Mouse (Mus musculus): ENCODE measurements around the gene Zbtb12. TPM values are rescaled to one million over a fixed set of nuclear protein-coding genes. Genes with fewer than 3 reads are reported as not detected.

Zbtb12 gene
- total RNA-seq, 1 experiment from 2014 or later: 0.57 TPM

GRCm38 (mm10) chr17:34931061-34931734, 51.9 kb downstream of the Zbtb12 start, which contains the start of gene Neu1:
Gene Neu1, plus strand, starts transcription at chr17:34931253.
- ATAC-seq (replicated peaks; ENCODE audit: insufficient number of reproducible peaks, low FRiP score, low TSS enrichment, poor library complexity, severe bottlenecking): peak; percentile 91

- no peak for ATAC-seq (replicated peaks; ENCODE audit: insufficient number of reproducible peaks, low FRiP score, low TSS enrichment, poor library complexity, severe bottlenecking)
Observed at GRCm38 (mm10) chr17:34931735-34932098, 52.4 kb downstream of the Zbtb12 start.

- ATAC-seq (replicated peaks; ENCODE audit: insufficient number of reproducible peaks, low FRiP score, low TSS enrichment, poor library complexity, severe bottlenecking): no peak
Observed at GRCm38 (mm10) chr17:34932287-34932686, 53.0 kb downstream of the Zbtb12 start.

GRCm38 (mm10) chr17:34934031-34934430, 54.7 kb downstream of the Zbtb12 start:
- no peak for ATAC-seq (replicated peaks; ENCODE audit: insufficient number of reproducible peaks, low FRiP score, low TSS enrichment, poor library complexity, severe bottlenecking)

GRCm38 (mm10) chr17:34934830-34935229, 55.5 kb downstream of the Zbtb12 start:
- peak; percentile 54 for ATAC-seq (replicated peaks; ENCODE audit: insufficient number of reproducible peaks, low FRiP score, low TSS enrichment, poor library complexity, severe bottlenecking)

GRCm38 (mm10) chr17:34937960-34938505, 58.8 kb downstream of the Zbtb12 start:
- peak; percentile 64 for ATAC-seq (replicated peaks; ENCODE audit: insufficient number of reproducible peaks, low FRiP score, low TSS enrichment, poor library complexity, severe bottlenecking)

GRCm38 (mm10) chr17:34941344-34942041, 62.2 kb downstream of the Zbtb12 start:
- no peak for ATAC-seq (replicated peaks; ENCODE audit: insufficient number of reproducible peaks, low FRiP score, low TSS enrichment, poor library complexity, severe bottlenecking)

GRCm38 (mm10) chr17:34943128-34943815, 64.0 kb downstream of the Zbtb12 start:
- ATAC-seq (replicated peaks; ENCODE audit: insufficient number of reproducible peaks, low FRiP score, low TSS enrichment, poor library complexity, severe bottlenecking): no peak

GRCm38 (mm10) chr17:34944362-34944761, 65.1 kb downstream of the Zbtb12 start:
- no peak for ATAC-seq (replicated peaks; ENCODE audit: insufficient number of reproducible peaks, low FRiP score, low TSS enrichment, poor library complexity, severe bottlenecking)

Other genes with a start within 250 kb of the Zbtb12 start
- 0.29 to 1.9 TPM (median 0.75 TPM) in 3 replicates for gene Prrt1, start 249.9 kb upstream of the Zbtb12 start, total RNA-seq (2017)
- gene Fkbpl, start 234.7 kb upstream of the Zbtb12 start, total RNA-seq (2017): 5.6 to 15.1 TPM (median 6.4 TPM) in 3 replicates
- 17.4 to 26.0 TPM (median 23.4 TPM) in 3 replicates for gene Atf6b, start 232.3 kb upstream of the Zbtb12 start, total RNA-seq (2017)
- not detected in 3 replicates for gene Tnxb, start 208.9 kb upstream of the Zbtb12 start, total RNA-seq (2017)
- 0.19 to 0.64 TPM (median 0.19 TPM) in 3 replicates for gene C4b, start 135.6 kb upstream of the Zbtb12 start, total RNA-seq (2017)
- gene Cyp21a1, start 74.9 kb upstream of the Zbtb12 start, total RNA-seq (2017): not detected in 3 replicates
- 28.8 to 49.5 TPM (median 40.0 TPM) in 3 replicates for gene Stk19, start 42.5 kb upstream of the Zbtb12 start, total RNA-seq (2017)
- 13.2 to 57.9 TPM (median 29.1 TPM) in 3 replicates for gene Dxo, start 42.5 kb upstream of the Zbtb12 start, total RNA-seq (2017)
- gene Skiv2l, start 29.3 kb upstream of the Zbtb12 start, total RNA-seq (2017): 55.7 to 103 TPM (median 62.4 TPM) in 3 replicates
- 16.3 to 45.3 TPM (median 33.1 TPM) in 3 replicates for gene Nelfe, start 29.1 kb upstream of the Zbtb12 start, total RNA-seq (2017)
- 1.1 to 4.8 TPM (median 2.8 TPM) in 3 replicates for gene Cfb, start 17.0 kb upstream of the Zbtb12 start, total RNA-seq (2017)
- gene Gm20547, start 2.6 kb downstream of the Zbtb12 start, total RNA-seq (2017): not detected in 3 replicates
- gene C2, start 18.8 kb downstream of the Zbtb12 start, total RNA-seq (2017): not detected in 3 replicates
- 92.4 to 105 TPM (median 102 TPM) in 3 replicates for gene Ehmt2, start 19.0 kb downstream of the Zbtb12 start, total RNA-seq (2017)
- not detected in 3 replicates for gene Slc44a4, start 35.0 kb downstream of the Zbtb12 start, total RNA-seq (2017)
- gene Neu1, start 51.8 kb downstream of the Zbtb12 start, total RNA-seq (2017): 29.6 to 39.9 TPM (median 37.2 TPM) in 3 replicates
- 12.5 to 375 TPM (median 15.8 TPM) in 3 replicates for gene Hspa1b, start 79.8 kb downstream of the Zbtb12 start, total RNA-seq (2017)
- gene Gm20481, start 90.4 kb downstream of the Zbtb12 start, total RNA-seq (2017): 1.4 TPM in 1 of 3 replicates, not detected in the others
- gene Hspa1a, start 92.7 kb downstream of the Zbtb12 start, total RNA-seq (2017): 4.9 to 201 TPM (median 8.6 TPM) in 3 replicates
- gene Hspa1l, start 93.2 kb downstream of the Zbtb12 start, total RNA-seq (2017): 1.1 to 1.7 TPM in 2 of 3 replicates, not detected in the other
- gene Lsm2, start 102.4 kb downstream of the Zbtb12 start, total RNA-seq (2017): 9.3 to 13.9 TPM (median 10.6 TPM) in 3 replicates
- gene Vars, start 121.5 kb downstream of the Zbtb12 start, total RNA-seq (2017): 89.9 to 126 TPM (median 116 TPM) in 3 replicates
- gene Vwa7, start 137.1 kb downstream of the Zbtb12 start, total RNA-seq (2017): not detected in 3 replicates
- 1.2 TPM in 1 of 3 replicates, not detected in the others for gene Sapcd1, start 148.5 kb downstream of the Zbtb12 start, total RNA-seq (2017)
- 0.76 to 1.6 TPM in 2 of 3 replicates, not detected in the other for gene Msh5, start 167.3 kb downstream of the Zbtb12 start, total RNA-seq (2017)
- gene Clic1, start 170.5 kb downstream of the Zbtb12 start, total RNA-seq (2017): 356 to 514 TPM (median 477 TPM) in 3 replicates
- 1.1 TPM in 1 of 3 replicates, not detected in the others for gene Ddah2, start 179.6 kb downstream of the Zbtb12 start, total RNA-seq (2017)
- not detected in 3 replicates for gene Ly6g6c, start 185.9 kb downstream of the Zbtb12 start, total RNA-seq (2017)
- 0.57 to 3.1 TPM (median 0.75 TPM) in 3 replicates for gene Mpig6b, start 186.7 kb downstream of the Zbtb12 start, total RNA-seq (2017)
- gene Ly6g6e, start 197.4 kb downstream of the Zbtb12 start, total RNA-seq (2017): not detected in 3 replicates
- 2.3 TPM in 1 of 3 replicates, not detected in the others for gene Ly6g6d, start 198.6 kb downstream of the Zbtb12 start, total RNA-seq (2017)
- 0.39 TPM in 1 of 3 replicates, not detected in the others for gene Ly6g6f, start 206.1 kb downstream of the Zbtb12 start, total RNA-seq (2017)
- 24.3 to 47.0 TPM (median 28.3 TPM) in 3 replicates for gene Abhd16a, start 209.8 kb downstream of the Zbtb12 start, total RNA-seq (2017)
- not detected in 3 replicates for gene Ly6g5c, start 228.8 kb downstream of the Zbtb12 start, total RNA-seq (2017)
- not detected in 3 replicates for gene Ly6g5b, start 235.9 kb downstream of the Zbtb12 start, total RNA-seq (2017)
- 62.4 to 126 TPM (median 65.8 TPM) in 3 replicates for gene Gpank1, start 242.0 kb downstream of the Zbtb12 start, total RNA-seq (2017)
- gene Csnk2b, start 242.6 kb downstream of the Zbtb12 start, total RNA-seq (2017): 188 to 293 TPM (median 226 TPM) in 3 replicates
- 33.5 to 43.7 TPM (median 42.6 TPM) in 3 replicates for gene D17H6S53E, start 246.9 kb downstream of the Zbtb12 start, total RNA-seq (2017)